Mouse (Mus musculus): Measurements from ENCODE around the gene Mta3. TPM values are rescaled to one million over a fixed set of nuclear protein-coding genes. Genes with fewer than 3 reads are reported as not detected.

The Mta3 gene
- total RNA-seq, 1 experiment, result 52.8 TPM

DNA sequence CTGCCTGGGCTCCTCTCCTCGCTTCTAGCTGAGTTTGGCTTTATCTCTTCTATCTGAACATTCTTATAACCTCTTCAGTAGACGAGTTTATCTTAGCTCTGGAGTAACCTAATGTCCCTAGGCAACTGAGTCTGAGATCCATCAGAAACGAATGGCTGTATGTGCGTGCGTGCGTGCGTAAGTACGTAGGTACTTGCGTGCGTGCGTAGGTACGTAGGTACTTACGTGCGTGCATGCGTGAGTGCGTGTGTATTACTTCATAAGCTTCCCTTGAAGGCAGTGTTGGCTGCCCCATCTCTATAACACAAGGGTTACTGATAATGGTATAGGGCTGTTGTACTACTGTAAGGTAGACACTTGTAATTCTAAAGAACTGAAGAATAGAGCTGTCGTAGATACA lies 89.2 kb downstream of the Mta3 start:
- Histone ChIP-seq H3K4me1 (ENCODE audit: control insufficient read depth in 2 of 2, insufficient read depth in 2 of 2, low read length in 2 of 2, poor library complexity in 1 of 2) (peaks cover 7 to 14% of the 10 kb centered on the region in 2 experiments; a peak in 3 of 4 replicates), H3K9me3 (ENCODE audit: control insufficient read depth, insufficient read depth, low read depth, low read length) (no peaks in the 10 kb centered on the region), H3K9ac (ENCODE audit: insufficient read depth, low read depth, low read length, poor library complexity, severe bottlenecking) (no peak overlapping the region), H3K4me3 (ENCODE audit: insufficient read depth in 1 of 2, low read depth in 1 of 2, low read length in 2 of 2, poor library complexity in 1 of 2, severe bottlenecking in 1 of 2) (no peak overlapping the region), H3K36me3 (ENCODE audit: control insufficient read depth, insufficient read depth, low read length, poor library complexity, severe bottlenecking) (peaks cover 14% of the 10 kb centered on the region), H3K27ac (ENCODE audit: insufficient read depth, low read depth, low read length, poor library complexity, severe bottlenecking) (no peak overlapping the region)
- in situ Hi-C loops (cut with MboI; ENCODE audit: low sequenced_read_pairs in 2 of 2, unreplicated experiment in 2 of 2), result no loop called here
- TF ChIP-seq HCFC1 (IDR thresholded peaks at IDR 0.05; ENCODE audit: borderline replicate concordance, insufficient read depth, low read length) (no peak), CHD2 (IDR thresholded peaks at IDR 0.05; ENCODE audit: low read depth, low read length) (no peak), ZC3H11A (IDR thresholded peaks at IDR 0.05; ENCODE audit: borderline replicate concordance, low read depth, low read length) (no peak), ZNF384 (IDR thresholded peaks at IDR 0.05; ENCODE audit: low read depth, low read length) (no peak), MAFK (IDR thresholded peaks at IDR 0.05; ENCODE audit: insufficient read depth, low read depth, low read length) (no peak)
- no peak for DNase-seq (ENCODE audit: low read depth, low spot score)

- in situ Hi-C loops (cut with MboI; ENCODE audit: low sequenced_read_pairs in 2 of 2, unreplicated experiment in 2 of 2), result loop anchor here in 1 of 2 experiments (25.0 kb wide), 1 partner anchor 762 kb away; no protein-coding TSS in a partner anchor
- no peak overlapping the region for H3K4me3 ChIP-seq (ENCODE audit: insufficient read depth in 1 of 2, low read depth in 1 of 2, low read length in 2 of 2, poor library complexity in 1 of 2, severe bottlenecking in 1 of 2)
- DNase-seq (ENCODE audit: low read depth, low spot score), result no peak
- H3K36me3 ChIP-seq (ENCODE audit: control insufficient read depth, insufficient read depth, low read length, poor library complexity, severe bottlenecking), result peaks cover 11% of the 10 kb centered on the region; the same call in 1 of the 2 replicates
- peaks cover 3 to 7% of the 10 kb centered on the region in 2 experiments; a peak in 2 of 4 replicates for H3K4me1 ChIP-seq (ENCODE audit: control insufficient read depth in 2 of 2, insufficient read depth in 2 of 2, low read length in 2 of 2, poor library complexity in 1 of 2)
- TF ChIP-seq ZC3H11A (IDR thresholded peaks at IDR 0.05; ENCODE audit: borderline replicate concordance, low read depth, low read length) (no peak), CHD2 (IDR thresholded peaks at IDR 0.05; ENCODE audit: low read depth, low read length) (no peak), HCFC1 (IDR thresholded peaks at IDR 0.05; ENCODE audit: borderline replicate concordance, insufficient read depth, low read length) (no peak), MAFK (IDR thresholded peaks at IDR 0.05; ENCODE audit: insufficient read depth, low read depth, low read length) (no peak), ZNF384 (IDR thresholded peaks at IDR 0.05; ENCODE audit: low read depth, low read length) (no peak)
- H3K9me3 ChIP-seq (ENCODE audit: control insufficient read depth, insufficient read depth, low read depth, low read length), result no peaks in the 10 kb centered on the region
- no peak overlapping the region for H3K27ac ChIP-seq (ENCODE audit: insufficient read depth, low read depth, low read length, poor library complexity, severe bottlenecking)
- H3K9ac ChIP-seq (ENCODE audit: insufficient read depth, low read depth, low read length, poor library complexity, severe bottlenecking), result no peak overlapping the region
These were observed 93.6 kb downstream of the Mta3 start for GRCm38 (mm10) chr17:83799506-83800050.

GRCm38 (mm10) chr17:83803987-83804386 lies 98.0 kb downstream of the Mta3 start:
- H3K4me3 ChIP-seq (ENCODE audit: insufficient read depth in 1 of 2, low read depth in 1 of 2, low read length in 2 of 2, poor library complexity in 1 of 2, severe bottlenecking in 1 of 2), result no peak overlapping the region

GRCm38 (mm10) chr17:83805078-83805477 lies 99.1 kb downstream of the Mta3 start:
- no peak overlapping the region for H3K9ac ChIP-seq (ENCODE audit: insufficient read depth, low read depth, low read length, poor library complexity, severe bottlenecking)
- TF ChIP-seq MAFK (IDR thresholded peaks at IDR 0.05; ENCODE audit: insufficient read depth, low read depth, low read length) (no peak), ZC3H11A (IDR thresholded peaks at IDR 0.05; ENCODE audit: borderline replicate concordance, low read depth, low read length) (no peak), ZNF384 (IDR thresholded peaks at IDR 0.05; ENCODE audit: low read depth, low read length) (no peak), CHD2 (IDR thresholded peaks at IDR 0.05; ENCODE audit: low read depth, low read length) (no peak), HCFC1 (IDR thresholded peaks at IDR 0.05; ENCODE audit: borderline replicate concordance, insufficient read depth, low read length) (no peak)
- H3K27ac ChIP-seq (ENCODE audit: insufficient read depth, low read depth, low read length, poor library complexity, severe bottlenecking), result no peak overlapping the region
- no peak for DNase-seq (ENCODE audit: low read depth, low spot score)
- H3K4me3 ChIP-seq (ENCODE audit: insufficient read depth in 1 of 2, low read depth in 1 of 2, low read length in 2 of 2, poor library complexity in 1 of 2, severe bottlenecking in 1 of 2), result no peak overlapping the region
- peaks cover 14 to 20% of the 10 kb centered on the region in 2 experiments; a peak in 3 of 4 replicates for H3K4me1 ChIP-seq (ENCODE audit: control insufficient read depth in 2 of 2, insufficient read depth in 2 of 2, low read length in 2 of 2, poor library complexity in 1 of 2)
- in situ Hi-C loops (cut with MboI; ENCODE audit: low sequenced_read_pairs in 2 of 2, unreplicated experiment in 2 of 2), result loop anchor here in 1 of 2 experiments (25.0 kb wide), 1 partner anchor 768 kb away; no protein-coding TSS in a partner anchor
- H3K36me3 ChIP-seq (ENCODE audit: control insufficient read depth, insufficient read depth, low read length, poor library complexity, severe bottlenecking), result peaks cover 10% of the 10 kb centered on the region; the same call in 1 of the 2 replicates
- no peaks in the 10 kb centered on the region for H3K9me3 ChIP-seq (ENCODE audit: control insufficient read depth, insufficient read depth, low read depth, low read length)

More at GRCm38 (mm10) chr17:83803987-83804386, 98.0 kb downstream of the Mta3 start:
- in situ Hi-C loops (cut with MboI; ENCODE audit: low sequenced_read_pairs in 2 of 2, unreplicated experiment in 2 of 2), result loop anchor here in 1 of 2 experiments (25.0 kb wide), 1 partner anchor 767 kb away; no protein-coding TSS in a partner anchor
- H3K9ac ChIP-seq (ENCODE audit: insufficient read depth, low read depth, low read length, poor library complexity, severe bottlenecking), result no peak overlapping the region
- H3K36me3 ChIP-seq (ENCODE audit: control insufficient read depth, insufficient read depth, low read length, poor library complexity, severe bottlenecking), result peaks cover 11% of the 10 kb centered on the region; the same call in 1 of the 2 replicates
- no peaks in the 10 kb centered on the region for H3K9me3 ChIP-seq (ENCODE audit: control insufficient read depth, insufficient read depth, low read depth, low read length)
- H3K27ac ChIP-seq (ENCODE audit: insufficient read depth, low read depth, low read length, poor library complexity, severe bottlenecking), result no peak overlapping the region
- H3K4me1 ChIP-seq (ENCODE audit: control insufficient read depth in 2 of 2, insufficient read depth in 2 of 2, low read length in 2 of 2, poor library complexity in 1 of 2), result peaks cover 11 to 12% of the 10 kb centered on the region in 2 experiments; a peak in 3 of 4 replicates
- DNase-seq (ENCODE audit: low read depth, low spot score), result no peak
- TF ChIP-seq ZNF384 (IDR thresholded peaks at IDR 0.05; ENCODE audit: low read depth, low read length), result no peak
- no peak for TF ChIP-seq HCFC1 (IDR thresholded peaks at IDR 0.05; ENCODE audit: borderline replicate concordance, insufficient read depth, low read length)
- TF ChIP-seq MAFK (IDR thresholded peaks at IDR 0.05; ENCODE audit: insufficient read depth, low read depth, low read length), result no peak
